Mouse (Mus musculus) frontal cortex, adult (tissue): ENCODE results near the gene Iqsec1.

Experiments used
- ATAC-seq: cut with Nextera tagmentation; 2 replicates; pipeline ENCODE4 v1.9.2; 2017; ENCODE audit warnings: mild to moderate bottlenecking, moderate library complexity, mixed read lengths; ENCODE audit not compliant: low TSS enrichment

The Iqsec1 gene

DNA sequence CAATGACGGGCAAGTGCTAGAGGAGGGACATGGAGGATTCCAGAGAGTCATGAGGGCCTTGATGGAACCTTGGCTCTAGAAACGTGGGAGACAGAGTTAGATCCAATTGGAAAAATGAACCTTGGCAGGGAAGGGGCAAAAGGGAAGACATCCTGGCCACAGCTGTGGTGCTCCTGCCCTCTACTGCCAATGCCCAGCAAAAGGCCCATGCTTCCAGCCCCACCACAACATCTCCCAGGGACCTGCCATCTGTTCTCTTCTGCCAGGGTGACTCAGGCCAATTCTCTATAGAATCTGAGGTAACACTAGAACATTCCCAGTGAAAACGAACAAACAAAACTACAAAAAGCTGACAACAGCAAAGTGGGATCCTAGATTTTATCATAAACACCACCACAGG, 173.1 kb downstream of the Iqsec1 start:
- no peak for ATAC-seq

GRCm38 (mm10) chr6:90813526-90813925, 175.0 kb downstream of the Iqsec1 start:
- ATAC-seq = no peak

GRCm38 (mm10) chr6:90812584-90812983, 175.9 kb downstream of the Iqsec1 start:
- peak; percentile 3; the same call in 1 of the 2 replicates for ATAC-seq

DNA sequence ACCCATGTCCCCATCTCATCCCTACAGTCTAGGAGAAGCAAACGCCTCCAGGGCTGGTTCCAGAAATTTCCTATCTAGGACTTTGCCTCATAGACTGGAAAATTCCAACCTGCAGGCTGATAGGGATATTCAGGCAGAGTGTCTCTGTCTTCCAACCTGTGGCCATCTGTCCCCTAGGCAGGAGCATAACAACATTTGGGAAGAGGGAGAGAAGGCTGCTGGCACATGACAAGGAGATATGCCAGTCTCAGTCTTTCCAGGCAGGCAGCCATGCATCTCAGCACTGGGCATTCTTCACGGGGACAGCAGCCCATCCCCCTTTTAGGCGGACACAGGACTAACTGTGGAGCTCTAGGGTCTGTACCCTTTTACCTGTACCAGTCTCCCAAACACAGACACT, 176.4 kb downstream of the Iqsec1 start:
- peak; percentile 19 for ATAC-seq

DNA sequence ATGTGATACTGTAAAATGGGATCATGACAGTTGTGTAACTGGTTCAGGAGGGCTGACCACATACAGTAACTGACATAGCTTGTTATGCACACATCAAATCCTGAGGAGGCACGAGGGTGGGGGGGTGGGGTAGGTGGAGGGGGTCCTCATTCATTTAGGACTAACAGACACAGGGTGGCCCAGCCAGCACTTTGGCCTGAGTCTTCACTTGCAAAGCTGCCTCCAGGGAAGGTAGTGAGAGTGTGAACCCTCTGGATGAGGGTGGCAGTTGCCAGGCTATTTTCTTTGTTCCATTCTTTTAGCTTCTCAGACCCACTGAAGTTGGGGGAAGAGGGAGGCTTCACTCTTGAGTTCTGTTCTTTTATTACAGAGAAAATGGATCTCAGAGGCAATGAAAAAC, 177.9 kb downstream of the Iqsec1 start:
- no peak for ATAC-seq

DNA sequence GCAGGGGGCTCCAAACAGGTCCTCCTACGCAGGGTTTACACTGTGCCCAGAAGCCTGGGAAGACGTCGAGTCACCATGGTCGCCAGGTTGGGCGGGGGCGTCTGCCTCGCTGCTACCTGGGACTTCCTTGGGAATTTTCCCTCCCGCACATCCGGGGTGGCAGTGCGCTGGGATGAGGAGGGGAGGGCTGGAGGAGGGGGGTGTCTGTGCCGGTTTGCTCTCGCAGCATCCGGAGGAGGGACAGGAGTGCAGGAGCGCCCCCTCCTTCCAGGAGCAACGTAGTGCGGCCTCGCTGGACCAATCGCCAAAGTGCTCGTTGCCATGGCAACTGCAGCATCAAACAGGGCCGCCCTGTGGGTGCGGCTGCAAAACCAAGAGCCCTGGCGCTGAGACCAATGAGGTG, 178.5 kb downstream of the Iqsec1 start:
- peak; percentile 75 for ATAC-seq

GRCm38 (mm10) chr6:90809077-90809840, 179.2 kb downstream of the Iqsec1 start:
- ATAC-seq = 0 out of 2 replicates have a peak, but pooled peaks have one; percentile 1

GRCm38 (mm10) chr6:90808544-90808943, 179.9 kb downstream of the Iqsec1 start:
- ATAC-seq = no peak

GRCm38 (mm10) chr6:90808134-90808533, 180.4 kb downstream of the Iqsec1 start:
- ATAC-seq = no peak

GRCm38 (mm10) chr6:90807581-90807980, 180.9 kb downstream of the Iqsec1 start:
- ATAC-seq = no peak

- no peak for ATAC-seq
These were observed 181.7 kb downstream of the Iqsec1 start for GRCm38 (mm10) chr6:90806743-90807142.

DNA sequence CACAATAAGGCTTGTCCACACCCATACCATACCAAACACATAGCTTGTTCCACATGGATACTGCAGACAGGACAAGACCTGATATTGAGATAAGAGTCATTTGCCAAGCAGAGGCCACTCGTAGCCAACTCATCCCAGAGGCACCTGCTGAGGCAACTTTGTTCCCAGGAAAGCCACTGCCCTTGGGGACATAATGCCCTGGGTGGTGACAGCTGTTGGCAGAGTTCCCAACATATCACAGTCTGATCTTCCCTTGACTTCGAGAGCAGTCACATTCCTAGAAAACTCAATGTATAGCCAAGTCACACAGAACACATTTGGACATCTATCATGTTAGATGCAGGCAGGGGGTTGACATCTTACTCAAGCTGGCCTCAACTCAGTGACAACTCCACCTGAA, 183.4 kb downstream of the Iqsec1 start:
- ATAC-seq = no peak

GRCm38 (mm10) chr6:90804646-90805045, 183.8 kb downstream of the Iqsec1 start:
- ATAC-seq = no peak

GRCm38 (mm10) chr6:90802604-90803003, 185.9 kb downstream of the Iqsec1 start:
- peak; percentile 66 for ATAC-seq

DNA sequence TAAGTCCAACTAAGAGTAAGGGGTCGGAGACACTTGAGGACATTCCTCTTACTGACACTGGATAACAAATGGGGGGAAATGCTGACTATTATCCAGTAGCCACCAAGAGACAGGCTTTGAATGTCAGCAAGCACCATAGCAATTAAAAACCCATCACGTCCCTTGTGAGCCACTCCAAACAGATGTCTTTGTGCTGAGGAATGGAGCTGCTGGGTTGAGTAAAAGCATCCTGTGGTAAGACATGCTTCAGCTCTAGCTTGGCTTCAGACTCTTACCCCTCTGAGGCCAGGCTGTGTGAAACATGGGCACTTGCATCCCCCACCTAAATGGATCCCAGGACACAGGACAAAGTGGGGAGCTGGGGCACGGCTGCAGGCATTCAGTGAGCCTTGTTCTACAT, 186.4 kb downstream of the Iqsec1 start:
- ATAC-seq = no peak

- no peak for ATAC-seq
These were observed 187.7 kb downstream of the Iqsec1 start for GRCm38 (mm10) chr6:90800825-90801224.

GRCm38 (mm10) chr6:90799116-90799515, 189.4 kb downstream of the Iqsec1 start:
- peak; percentile 27; the same call in 1 of the 2 replicates for ATAC-seq

GRCm38 (mm10) chr6:90798201-90798600, 190.3 kb downstream of the Iqsec1 start:
- no peak for ATAC-seq

DNA sequence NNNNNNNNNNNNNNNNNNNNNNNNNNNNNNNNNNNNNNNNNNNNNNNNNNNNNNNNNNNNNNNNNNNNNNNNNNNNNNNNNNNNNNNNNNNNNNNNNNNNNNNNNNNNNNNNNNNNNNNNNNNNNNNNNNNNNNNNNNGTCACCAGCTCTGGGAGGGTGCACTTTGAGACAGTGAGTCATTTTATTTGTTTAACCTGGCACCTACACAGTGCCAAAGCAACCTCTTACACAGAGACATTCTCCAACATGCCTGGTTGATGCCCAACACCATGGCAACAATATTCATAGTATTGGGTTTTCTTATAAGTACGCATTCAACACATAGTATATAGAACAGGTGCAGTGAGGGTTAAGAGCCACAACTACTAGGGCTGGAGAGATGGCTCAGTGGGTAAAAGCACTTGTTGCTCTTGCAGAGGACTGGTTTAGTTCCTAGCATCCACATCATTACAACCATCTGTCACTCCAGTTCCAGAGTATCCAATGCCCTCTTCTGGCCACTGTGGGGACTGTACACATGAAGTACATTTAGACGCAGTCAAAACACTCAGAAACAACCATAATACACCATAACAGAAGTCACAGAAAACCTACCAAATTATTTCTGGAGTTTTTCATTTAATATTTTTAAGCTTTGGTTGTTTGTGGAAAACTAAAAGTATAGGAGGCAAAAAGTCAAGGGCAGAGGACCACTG, 191.4 kb downstream of the Iqsec1 start:
- no peak for ATAC-seq

GRCm38 (mm10) chr6:90790901-90791300, 197.6 kb downstream of the Iqsec1 start:
- ATAC-seq = no peak

DNA sequence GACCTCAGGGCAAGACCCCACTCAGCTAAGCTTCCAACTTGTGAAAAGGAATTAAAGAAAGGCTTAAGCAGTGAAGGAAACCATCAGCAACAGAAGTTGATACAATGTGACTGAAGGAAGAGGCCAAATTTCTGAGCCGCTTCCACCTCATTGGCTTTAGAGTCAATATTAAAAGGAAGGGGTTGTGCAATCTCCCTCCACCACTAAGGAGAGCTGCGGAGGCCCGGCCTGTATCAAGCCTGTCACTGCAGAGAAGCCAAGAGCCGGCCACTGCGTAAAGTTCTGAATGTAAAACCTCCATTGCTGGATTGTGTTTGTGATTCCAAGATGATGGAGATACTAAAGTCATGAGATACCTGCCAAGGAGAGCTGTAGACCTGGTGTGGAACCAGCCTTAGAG, 199.0 kb downstream of the Iqsec1 start:
- no peak for ATAC-seq

- ATAC-seq = no peak
These were observed 200.9 kb downstream of the Iqsec1 start for GRCm38 (mm10) chr6:90787587-90787986.

- ATAC-seq = no peak
These were observed 201.4 kb downstream of the Iqsec1 start for GRCm38 (mm10) chr6:90787036-90787435.
